Mouse (Mus musculus) heart, postnatal 0 days (tissue): ENCODE measurements around the gene Baiap2l2. TPM values are rescaled to one million over a fixed set of nuclear protein-coding genes. Genes with fewer than 3 reads are reported as not detected.

Experiments
- ATAC-seq: fragments of 200-750 bp; cut with Nextera tagmentation; 2 replicates; pipeline ENCODE4 v1.8.0; 2017; ENCODE audit warnings: low read depth, moderate number of reproducible peaks, moderate library complexity; ENCODE audit not compliant: insufficient read depth
- DNase-seq: peaks from one replicate; pipeline ENCODE4 v3.0.0-alpha.2; 2016; ENCODE audit warnings: low spot score
- H3K27ac ChIP-seq: fragments of 300-500 bp; sonication (generic); 2 replicates; pipeline ENCODE4 v1.5.1; 2014; ENCODE audit warnings: low read depth, mild to moderate bottlenecking
- H3K27me3 ChIP-seq: fragments of 300-500 bp; sonication (generic); 2 replicates; pipeline ENCODE4 v1.6.1; 2014; ENCODE audit warnings: low read length, mixed read lengths; ENCODE audit not compliant: control insufficient read depth, insufficient read depth
- H3K36me3 ChIP-seq: fragments of 300-500 bp; sonication (generic); replicated peaks from 2 replicates; pipeline ENCODE4 v1.6.1; 2014; ENCODE audit warnings: low read length, mixed read lengths; ENCODE audit not compliant: control insufficient read depth, insufficient read depth
- H3K4me1 ChIP-seq: fragments of 300-500 bp; sonication (generic); 2 replicates; pipeline ENCODE4 v1.6.1; 2014; ENCODE audit warnings: antibody characterized with exemption; ENCODE audit not compliant: control insufficient read depth, insufficient read depth
- H3K4me2 ChIP-seq: fragments of 300-500 bp; sonication (generic); 2 replicates; pipeline ENCODE4 v1.6.1; 2014; ENCODE audit warnings: low read depth, mild to moderate bottlenecking, low read length, moderate library complexity
- H3K4me3 ChIP-seq: fragments of 300-500 bp; sonication (generic); 2 replicates; pipeline ENCODE4 v1.5.1; 2014; ENCODE audit warnings: low read depth, low read length
- H3K9ac ChIP-seq: fragments of 300-500 bp; sonication (generic); replicated peaks from 2 replicates; pipeline ENCODE4 v1.6.1; 2014; ENCODE audit warnings: low read depth, low read length, mixed read lengths
- H3K9me3 ChIP-seq: fragments of 300-500 bp; sonication (generic); replicated peaks from 2 replicates; pipeline ENCODE4 v1.6.1; 2016; ENCODE audit warnings: low read length; ENCODE audit not compliant: control insufficient read depth
- CTCF ChIP-seq: IDR thresholded peaks from 2 replicates; pipeline ENCODE4 v1.5.1; 2016; ENCODE audit warnings: antibody characterized with exemption, control low read depth, low read depth
- EP300 ChIP-seq: IDR thresholded peaks from 2 replicates; pipeline ENCODE4 v1.6.1; 2016; ENCODE audit warnings: antibody characterized with exemption, low read depth
- WGBS: fragments of 180-500 bp; shearing (Covaris S2); extraction: QIAGEN DNeasy Blood & Tissue Kit; methylation state at CpG from one replicate; pipeline ENCODE4 v1.1.7; 2014; 5-methylcytosine and 5-hydroxymethylcytosine counted together
- polyA plus RNA-seq: library from polyadenylated mRNA; unstranded; fragments of >200 nt; fragmentation: Nextera tagmentation; extraction: Ambion mirVana; gene quantifications from 2 replicates; pipeline ENCODE4 v1.2.1, GENCODE M21; 2015
- total RNA-seq: library from RNA; depleted of rRNA; stranded (reverse); fragments of >200 nt; gene quantifications from 2 replicates; pipeline ENCODE4 v1.2.3, GENCODE M21; 2014; ENCODE audit warnings: low replicate concordance

Baiap2l2 gene
- total and polyA plus RNA-seq, 2 experiments from 2014 or later = 0.27 to 2.2 TPM

- peak; percentile 94 for ATAC-seq
- WGBS = 3% methylated on average over 46 of the region's 46 CpGs
Measured at GRCm38 (mm10) chr15:79328058-79328938, 43.0 kb upstream of the Baiap2l2 start, which contains the start of gene Pla2g6. Pla2g6 (minus strand) TSS chr15:79328390.

DNA sequence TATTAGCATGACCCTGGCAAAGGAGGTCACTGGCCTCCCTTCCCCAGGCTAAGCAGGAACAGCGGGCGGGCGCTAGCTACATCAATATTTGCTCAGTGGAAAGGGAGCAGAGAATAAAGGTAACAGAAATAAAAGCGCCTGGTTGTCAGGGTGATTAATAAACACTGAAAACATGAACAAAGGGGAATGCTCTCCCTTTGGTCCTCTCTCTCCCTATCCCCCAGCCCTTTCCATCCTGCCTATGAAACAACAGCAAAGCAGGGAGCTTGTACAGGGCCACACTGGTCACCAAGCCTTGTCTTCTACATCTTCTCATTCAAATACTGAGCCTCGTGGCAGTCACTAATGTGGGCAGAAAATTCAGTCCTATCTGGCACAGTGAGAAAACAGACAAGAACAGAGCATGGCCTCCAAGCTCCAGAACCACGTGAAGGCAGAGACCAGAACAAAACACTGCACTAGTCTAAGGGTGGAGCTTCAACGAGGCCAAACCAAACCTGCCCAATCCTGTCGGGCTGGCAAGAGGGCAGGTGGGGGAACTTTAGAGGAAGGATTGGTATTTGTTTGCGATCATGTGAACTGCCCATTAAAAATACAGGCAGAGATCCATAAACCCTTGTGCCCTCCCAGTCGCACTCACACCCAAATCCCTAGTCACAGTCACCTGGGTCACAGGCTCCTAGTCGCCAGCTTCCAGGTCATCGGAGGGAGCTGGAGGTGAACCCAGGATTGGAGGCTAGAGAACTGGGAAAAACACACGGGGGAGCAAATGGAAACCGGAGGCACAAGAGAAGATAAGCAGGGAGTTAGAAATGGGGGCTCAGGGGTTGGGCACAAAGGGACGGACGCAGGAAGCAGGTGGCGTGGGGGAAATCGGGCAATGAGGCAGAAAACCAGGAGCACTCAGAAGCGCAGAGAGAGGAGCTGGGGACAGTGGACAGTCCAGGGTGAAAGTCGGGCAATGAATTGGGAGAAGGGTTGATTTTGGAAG is 41.9 kb upstream of the Baiap2l2 start:
- Histone ChIP-seq H3K4me3 (peak overlapping the region; percentile 52), H3K27me3 (no peaks in the 10 kb centered on the region), H3K4me1 (peaks cover 50% of the 10 kb centered on the region), H3K9me3 (no peaks in the 10 kb centered on the region), H3K27ac (peak overlapping the region; percentile 85), H3K4me2 (peak overlapping the region; percentile 77), H3K9ac (peak overlapping the region; percentile 62), H3K36me3 (no peaks in the 10 kb centered on the region)
- ATAC-seq (no peak), DNase-seq (peak; percentile 34)
- 21% methylated on average over 20 of the region's 20 CpGs for WGBS
- no peak for TF ChIP-seq EP300
- TF ChIP-seq CTCF = no peak

More at GRCm38 (mm10) chr15:79328058-79328938, 43.0 kb upstream of the Baiap2l2 start, which contains the start of gene Pla2g6:
- DNase-seq = peak; percentile 97
- no peaks in the 10 kb centered on the region for H3K36me3 ChIP-seq
- peak within 1 kb of the TSS; percentile 62 for H3K9ac ChIP-seq
- peaks cover 41% of the 10 kb centered on the region for H3K4me1 ChIP-seq
- no peaks in the 10 kb centered on the region for H3K9me3 ChIP-seq
- H3K27me3 ChIP-seq = no peaks in the 10 kb centered on the region
- peak within 1 kb of the TSS; percentile 85 for H3K27ac ChIP-seq
- TF ChIP-seq EP300 (no peak; the same call in 1 of the 2 replicates), CTCF (no peak)
- peak within 1 kb of the TSS; percentile 52 for H3K4me3 ChIP-seq
- peak within 1 kb of the TSS; percentile 77 for H3K4me2 ChIP-seq

DNA sequence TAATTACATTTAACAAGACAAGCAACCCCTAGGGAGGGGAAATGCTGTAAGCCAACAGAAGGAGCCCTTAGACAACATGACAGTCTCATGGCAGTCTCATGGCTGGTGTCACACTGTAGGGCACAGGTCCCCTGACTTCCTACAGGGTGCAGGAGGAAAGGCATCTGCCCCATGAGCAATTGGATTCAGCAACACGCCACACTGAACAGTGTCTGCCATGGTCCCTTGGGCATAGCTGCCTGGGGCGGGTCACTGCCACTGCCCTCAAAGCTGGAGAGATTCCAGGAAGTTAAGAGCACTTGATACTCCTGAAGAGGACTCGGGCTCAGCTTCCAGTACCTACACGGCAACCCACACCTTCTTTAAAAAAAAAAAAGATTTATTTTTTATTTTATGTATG is 40.9 kb upstream of the Baiap2l2 start:
- Histone ChIP-seq H3K4me1 (peaks cover 56% of the 10 kb centered on the region), H3K27me3 (no peaks in the 10 kb centered on the region), H3K9ac (no peak overlapping the region), H3K27ac (no peak overlapping the region), H3K36me3 (no peaks in the 10 kb centered on the region), H3K4me2 (no peak overlapping the region), H3K4me3 (no peak overlapping the region), H3K9me3 (no peaks in the 10 kb centered on the region)
- TF ChIP-seq CTCF (no peak), EP300 (no peak)
- DNase-seq = no peak
- 39% methylated on average over 4 of the region's 4 CpGs for WGBS
- ATAC-seq = no peak

GRCm38 (mm10) chr15:79325742-79326141 is 40.4 kb upstream of the Baiap2l2 start:
- Histone ChIP-seq H3K4me3 (no peak overlapping the region), H3K4me2 (no peak overlapping the region), H3K4me1 (peaks cover 56% of the 10 kb centered on the region), H3K36me3 (no peaks in the 10 kb centered on the region), H3K27me3 (no peaks in the 10 kb centered on the region), H3K9me3 (no peaks in the 10 kb centered on the region), H3K27ac (peak overlapping the region; percentile 86; the same call in 1 of the 2 replicates), H3K9ac (no peak overlapping the region)
- TF ChIP-seq CTCF = no peak
- TF ChIP-seq EP300 = no peak
- ATAC-seq = no peak
- no peak for DNase-seq
- WGBS = 63% methylated on average over 3 of the region's 3 CpGs

GRCm38 (mm10) chr15:79324373-79324772 is 39.0 kb upstream of the Baiap2l2 start:
- Histone ChIP-seq H3K4me2 (no peak overlapping the region), H3K4me1 (peaks cover 56% of the 10 kb centered on the region), H3K9ac (no peak overlapping the region), H3K27me3 (no peaks in the 10 kb centered on the region), H3K36me3 (no peaks in the 10 kb centered on the region), H3K4me3 (no peak overlapping the region), H3K27ac (peak overlapping the region; percentile 86), H3K9me3 (no peaks in the 10 kb centered on the region)
- WGBS = 78% methylated on average over 3 of the region's 3 CpGs
- ATAC-seq = no peak
- no peak for DNase-seq
- TF ChIP-seq EP300 (no peak), CTCF (no peak)
